Mouse (Mus musculus): ENCODE measurements around the gene Rnf111.
"Not testable (repeated sequence)": the region's sequence is repeated elsewhere in the genome, so short reads cannot be mapped to it uniquely, and the experiment has no call there.

The Rnf111 gene

DNA sequence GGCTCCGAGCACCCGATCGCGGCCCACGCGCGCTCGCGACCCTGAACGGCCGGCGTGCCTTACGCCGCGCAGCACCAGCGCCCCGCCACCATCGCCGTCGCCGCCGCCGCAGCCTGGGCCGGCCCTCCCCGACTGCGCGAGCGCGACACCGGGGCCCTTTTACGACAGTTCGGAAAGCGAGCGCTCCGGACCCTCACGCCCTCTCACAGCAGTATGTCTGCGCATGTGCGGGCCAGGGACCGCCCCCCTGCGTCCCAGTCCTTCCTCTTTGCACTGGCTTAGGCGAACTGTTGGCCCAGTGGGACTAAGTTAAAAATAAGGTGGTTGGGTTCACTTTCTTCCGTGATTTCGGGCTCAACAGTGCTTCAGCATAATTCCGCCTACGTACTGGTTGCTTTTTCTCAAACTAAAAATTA is at the start of gene Rnf111:
Gene Rnf111 (minus strand): TSS at position 100 of the 416 bp plus-strand sequence.
- peak; percentile 95 to 97 for DNase-seq (ENCODE audit: low spot score in 2 of 2)

DNA sequence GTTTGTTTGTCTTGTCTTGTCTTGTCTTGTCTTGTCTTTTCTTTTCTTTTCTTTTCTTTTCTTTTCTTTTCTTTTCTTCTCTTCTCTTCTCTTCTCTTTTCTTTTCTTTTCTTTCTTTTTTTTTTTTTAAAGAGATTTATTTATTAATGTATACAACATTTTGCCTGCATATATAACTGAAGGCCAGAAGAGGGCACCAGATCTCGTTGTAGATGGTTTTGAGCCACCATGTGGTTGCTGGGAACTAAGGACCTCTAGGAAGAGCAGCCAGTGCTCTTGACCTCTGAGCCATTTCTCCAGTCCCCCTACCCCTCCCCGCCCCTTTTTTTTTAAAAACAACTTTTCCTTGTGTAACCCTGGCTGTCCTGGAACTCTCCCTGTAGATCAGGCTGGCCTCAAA is 48.7 kb upstream of the Rnf111 start:
- not testable (repeated sequence) for DNase-seq (ENCODE audit: low spot score in 2 of 2)

DNA sequence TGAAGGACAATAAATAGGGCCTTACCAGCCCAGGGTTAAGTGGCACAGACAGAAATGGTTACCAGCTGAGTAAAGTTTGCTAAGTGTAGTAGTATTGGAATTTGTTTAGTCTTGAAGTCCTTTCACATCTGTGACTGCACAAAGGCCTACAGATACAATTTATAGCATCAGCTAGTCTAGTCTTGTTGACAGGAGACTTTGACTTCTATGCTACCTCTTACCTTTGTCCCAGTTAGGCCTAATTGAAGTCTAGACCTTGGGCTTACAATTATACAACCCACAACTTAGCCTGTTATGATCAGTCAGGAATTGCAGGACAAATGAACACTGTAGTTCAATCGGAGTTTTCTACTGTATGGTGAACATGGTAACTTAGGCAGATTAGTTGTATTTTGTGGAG is 48.0 kb upstream of the Rnf111 start:
- no peak for DNase-seq (ENCODE audit: low spot score in 2 of 2)

DNA sequence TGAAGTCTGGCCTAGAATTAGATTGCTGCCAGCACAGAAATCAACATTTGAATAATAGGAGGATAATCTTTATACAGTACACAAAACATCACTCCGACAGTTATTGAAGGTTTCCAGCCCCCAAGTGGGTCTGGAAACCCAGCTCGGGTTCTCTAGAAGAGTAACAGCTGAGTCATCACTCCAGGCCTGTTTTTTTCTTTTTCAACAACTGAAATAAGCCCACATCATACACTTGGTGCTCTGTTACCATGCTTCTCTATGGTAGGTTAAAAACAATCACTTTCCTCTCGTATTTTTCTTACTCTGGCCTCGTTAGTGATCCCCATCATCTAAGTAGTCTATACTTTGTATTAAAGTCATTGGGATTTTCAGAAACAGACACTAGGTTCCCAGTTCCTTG is 44.8 kb upstream of the Rnf111 start:
- no peak for DNase-seq (ENCODE audit: low spot score in 2 of 2)

DNA sequence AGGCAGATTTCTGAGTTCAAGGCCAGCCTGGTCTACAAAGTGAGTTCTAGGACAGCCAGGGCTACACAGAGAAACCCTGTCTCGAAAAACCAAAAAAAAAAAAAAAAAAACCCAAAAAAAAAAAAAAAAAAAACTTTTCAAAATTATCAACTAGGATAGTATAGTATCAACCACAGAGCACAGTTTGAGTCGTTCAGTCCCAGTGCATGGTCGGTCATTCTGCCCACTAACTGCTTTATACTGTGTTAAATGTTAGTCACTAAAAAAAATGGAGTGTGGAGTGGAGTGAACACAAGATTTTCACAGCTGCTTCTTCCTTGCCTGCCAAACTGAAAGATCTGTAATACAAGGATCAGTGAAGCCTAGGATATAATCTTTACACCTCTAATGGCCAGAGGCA is 43.1 kb upstream of the Rnf111 start:
- DNase-seq (ENCODE audit: low spot score in 2 of 2): not testable (repeated sequence)

DNA sequence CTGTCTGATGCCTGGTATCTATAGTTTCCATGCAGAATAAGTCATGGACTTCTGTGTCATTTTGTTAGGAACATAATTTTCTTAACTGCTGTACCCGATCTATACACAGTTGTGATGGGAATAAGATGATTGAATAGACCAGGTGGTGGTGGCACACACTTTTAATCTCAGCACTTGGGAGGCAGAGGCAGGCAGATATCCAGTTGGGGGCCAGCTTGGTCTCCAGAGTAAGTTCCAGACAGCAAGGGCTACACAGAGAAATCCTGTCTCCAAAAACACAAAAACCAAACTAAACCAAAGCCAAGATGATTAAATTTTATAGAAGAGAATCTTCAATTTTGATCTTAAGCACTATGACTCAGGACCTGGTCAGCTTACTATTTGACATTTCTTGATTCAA is 41.3 kb upstream of the Rnf111 start:
- DNase-seq (ENCODE audit: low spot score in 2 of 2): no peak

DNA sequence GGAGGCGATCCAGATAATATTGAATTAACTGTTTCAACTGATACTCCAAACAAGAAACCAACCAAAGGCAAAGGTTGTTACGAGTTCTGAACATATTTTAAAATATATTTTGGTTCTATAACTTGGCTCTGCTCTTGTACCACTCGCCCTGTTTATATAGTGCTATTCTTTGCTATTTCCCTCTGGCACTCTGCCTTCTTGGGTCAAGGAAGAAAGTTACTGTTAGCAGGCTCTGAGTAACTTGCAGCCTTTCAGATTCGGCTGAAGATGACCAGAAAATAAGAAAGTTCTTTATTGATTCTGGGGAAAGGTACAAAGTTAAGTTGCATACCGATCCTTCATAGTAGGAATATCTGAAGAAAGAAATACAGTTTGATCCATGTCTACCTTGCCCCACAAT is 40.5 kb upstream of the Rnf111 start:
- DNase-seq (ENCODE audit: low spot score in 2 of 2): no peak

DNA sequence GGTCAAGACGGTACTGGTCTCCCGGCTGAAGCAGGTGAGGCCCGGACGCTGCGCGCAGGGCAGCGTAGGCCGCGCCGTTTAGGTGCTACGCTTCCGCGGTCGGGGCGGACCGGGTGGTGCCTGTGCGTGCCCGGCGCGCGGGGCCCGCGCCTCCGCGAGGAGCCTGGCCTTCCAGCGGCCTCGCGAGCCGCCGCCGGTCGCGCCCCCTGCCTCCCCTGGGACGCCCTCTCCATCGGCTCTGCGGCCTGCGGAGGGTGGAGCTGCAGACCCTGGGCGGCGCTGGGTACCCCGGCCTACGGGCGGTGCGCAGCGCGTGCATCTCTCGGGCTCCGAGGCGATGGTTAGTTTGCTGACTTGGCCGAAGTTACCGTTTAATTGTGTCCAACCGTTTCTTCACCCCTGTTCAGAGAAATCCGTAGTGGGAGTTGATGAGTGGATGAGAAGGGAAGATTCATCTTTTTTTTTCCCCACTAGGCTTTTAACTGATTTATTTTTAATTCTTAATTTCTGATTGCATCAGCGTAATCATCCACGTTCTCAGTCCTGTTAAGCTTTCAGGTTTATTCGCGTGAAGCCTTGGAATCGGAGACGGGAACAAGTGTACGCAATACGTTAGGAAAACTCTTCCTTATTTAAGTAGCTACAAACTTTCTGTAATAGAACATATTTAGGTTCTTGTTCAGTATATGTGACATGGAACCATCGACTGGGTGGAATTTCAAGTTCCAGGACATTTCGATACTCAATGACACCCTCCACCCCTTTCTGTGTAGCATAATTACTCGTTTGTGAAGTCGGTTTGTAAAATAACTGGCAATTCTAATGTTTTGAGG is 39.7 kb upstream of the Rnf111 start:
- peak; percentile 58 to 61 for DNase-seq (ENCODE audit: low spot score in 2 of 2)

DNA sequence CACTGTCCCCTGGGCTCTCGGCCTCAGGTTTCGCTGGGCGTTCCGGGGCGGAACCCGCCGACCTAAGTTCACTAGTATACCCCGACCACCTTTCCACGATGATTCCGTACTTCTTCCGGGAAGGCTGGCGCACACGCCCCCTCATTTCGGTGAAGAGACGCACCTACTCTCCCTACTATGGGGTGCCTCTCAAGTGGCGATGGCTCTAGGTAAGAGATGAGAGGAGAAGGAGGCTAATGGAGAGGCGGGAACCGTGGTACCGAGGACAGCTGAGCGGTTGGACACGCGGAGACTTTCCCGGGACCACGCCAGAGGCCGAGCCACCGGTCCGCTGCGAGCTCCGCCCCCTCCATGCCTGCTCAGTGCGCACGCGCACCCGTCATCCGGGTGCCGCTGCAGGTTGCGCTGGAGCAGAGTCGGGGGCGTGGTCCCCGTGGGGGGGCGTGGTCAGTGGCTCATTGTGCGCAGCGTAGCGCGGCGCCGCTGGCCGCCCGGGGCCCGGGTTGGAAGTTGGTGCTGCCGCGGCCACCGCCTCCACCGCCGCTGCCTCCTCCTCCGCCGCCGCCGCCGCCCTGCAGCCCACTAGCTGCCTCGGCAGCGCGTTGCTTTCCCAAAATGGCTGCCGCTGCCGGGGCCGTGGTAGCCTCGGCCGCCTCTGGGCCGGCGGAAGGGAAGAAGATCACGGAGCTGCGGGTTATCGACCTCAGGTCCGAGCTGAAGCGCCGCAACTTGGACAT is 38.9 kb upstream of the Rnf111 start, which contains the start of gene Sltm:
Gene Sltm (plus strand): TSS at position 450 of the 737 bp plus-strand sequence.
- DNase-seq (ENCODE audit: low spot score in 2 of 2): peak; percentile 99 to 100

DNA sequence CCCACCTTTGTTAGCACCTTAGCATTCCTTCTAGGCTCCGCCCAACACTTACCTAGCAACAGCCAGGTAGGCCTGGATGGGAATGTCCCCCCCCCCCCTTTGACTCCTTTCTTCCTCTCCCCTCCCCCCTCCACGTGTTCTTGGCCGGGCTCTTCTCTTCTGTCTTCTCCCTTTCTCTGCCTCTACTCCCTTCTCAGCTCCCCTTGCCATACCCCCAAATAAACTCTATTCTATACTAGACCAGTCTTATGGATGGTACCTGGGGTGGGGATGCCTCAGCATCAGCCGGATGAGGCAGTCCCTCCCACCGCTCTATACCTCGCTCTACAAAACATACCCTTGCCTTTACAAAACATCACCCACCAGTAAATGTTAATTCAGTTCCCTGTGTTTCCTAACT is 38.1 kb upstream of the Rnf111 start:
- no peak for DNase-seq (ENCODE audit: low spot score in 2 of 2)

DNA sequence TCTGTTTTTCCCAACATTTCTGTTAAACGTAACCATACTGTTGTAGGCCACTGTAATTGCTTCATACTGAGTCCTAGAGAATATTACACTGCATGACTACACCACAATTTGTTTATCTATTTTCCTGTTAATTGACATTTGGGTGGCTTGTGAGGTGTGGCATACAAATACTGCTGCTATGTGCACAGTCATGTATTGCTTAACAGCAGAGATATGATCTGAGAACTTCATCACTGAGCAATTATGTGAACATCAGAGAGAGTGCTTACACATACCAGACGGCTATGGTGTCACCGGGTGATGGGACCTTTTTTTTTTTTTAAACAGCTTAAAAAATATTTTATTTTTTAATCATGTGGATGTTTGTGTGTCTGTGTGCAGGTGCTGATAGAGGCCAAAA is 29.8 kb upstream of the Rnf111 start:
- DNase-seq (ENCODE audit: low spot score in 2 of 2): no peak

DNA sequence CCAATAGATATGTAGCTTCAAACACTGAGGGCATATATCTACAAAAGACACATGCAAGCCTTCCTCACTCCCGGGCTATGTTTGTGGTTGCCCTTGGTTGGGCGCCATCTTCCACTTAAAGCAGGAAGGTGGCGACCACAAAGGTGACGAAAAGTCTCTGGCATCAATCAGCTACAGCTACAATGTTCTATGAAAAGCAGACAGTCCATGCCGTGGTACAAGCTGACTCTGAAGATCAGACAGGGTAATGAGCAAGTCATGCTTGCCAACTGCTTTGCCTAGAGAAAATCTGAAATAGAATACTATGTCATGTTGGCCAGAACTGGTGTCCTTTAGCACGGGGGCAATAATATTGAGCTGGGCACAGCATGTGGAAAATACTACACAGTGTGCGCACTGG is 20.8 kb upstream of the Rnf111 start:
- no peak for DNase-seq (ENCODE audit: low spot score in 2 of 2)

DNA sequence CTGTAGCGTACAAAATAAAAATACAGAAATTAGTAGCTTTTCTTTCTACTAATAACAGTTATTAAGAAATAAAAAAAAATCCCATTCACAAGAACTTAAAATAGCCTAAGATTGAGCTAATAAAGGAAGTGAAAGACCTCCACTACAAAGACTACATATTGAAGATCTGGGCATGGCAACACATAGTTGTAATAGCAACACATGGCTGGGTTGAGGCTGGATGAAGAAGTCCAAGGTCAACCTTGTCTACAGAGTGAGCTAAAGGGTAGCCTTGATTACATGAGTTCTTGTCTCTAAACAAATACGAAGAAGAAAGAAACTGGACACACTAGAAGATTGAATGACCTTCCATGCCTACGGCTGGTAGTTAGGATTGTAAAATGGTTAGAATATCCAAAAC is 20.3 kb upstream of the Rnf111 start:
- no peak for DNase-seq (ENCODE audit: low spot score in 2 of 2)

DNA sequence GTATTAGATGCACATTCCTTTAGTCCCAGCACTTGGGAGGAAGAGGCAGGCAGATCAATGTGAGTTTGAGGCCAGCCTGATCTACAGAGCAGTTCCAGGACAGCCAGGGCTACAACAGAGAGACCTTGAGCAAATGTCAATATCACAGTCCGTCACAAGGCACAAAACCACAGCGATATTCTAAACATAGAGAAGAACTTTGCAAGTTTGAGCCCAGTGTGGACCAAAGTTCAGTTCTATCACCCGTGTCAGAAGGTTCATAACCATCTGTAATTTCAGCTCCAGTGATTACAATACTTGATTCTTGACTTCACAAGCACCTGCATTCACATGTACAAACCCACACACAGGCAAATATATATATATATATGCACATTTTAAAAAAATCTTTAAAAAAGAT is 17.1 kb upstream of the Rnf111 start:
- DNase-seq (ENCODE audit: low spot score in 2 of 2): no peak

DNA sequence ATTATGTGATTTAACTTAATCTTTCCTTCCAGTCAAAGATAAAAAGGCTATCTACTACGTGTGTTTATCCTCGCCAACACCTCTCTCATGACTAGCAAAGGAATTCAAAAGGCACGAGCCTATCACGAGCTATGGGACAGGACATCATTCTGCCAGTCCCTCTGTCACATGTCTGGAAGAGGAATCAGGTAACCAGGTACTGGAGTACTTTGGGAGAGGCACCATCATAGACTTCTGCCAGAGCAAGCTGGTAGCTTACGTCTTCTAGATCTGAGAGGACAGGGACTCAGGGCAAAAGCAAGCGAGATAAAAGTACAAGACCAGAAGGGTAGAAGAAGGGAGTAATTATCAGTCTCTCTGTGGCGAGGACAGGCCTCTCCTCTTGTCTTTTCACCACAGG is 8.2 kb upstream of the Rnf111 start:
- DNase-seq (ENCODE audit: low spot score in 2 of 2): no peak

DNA sequence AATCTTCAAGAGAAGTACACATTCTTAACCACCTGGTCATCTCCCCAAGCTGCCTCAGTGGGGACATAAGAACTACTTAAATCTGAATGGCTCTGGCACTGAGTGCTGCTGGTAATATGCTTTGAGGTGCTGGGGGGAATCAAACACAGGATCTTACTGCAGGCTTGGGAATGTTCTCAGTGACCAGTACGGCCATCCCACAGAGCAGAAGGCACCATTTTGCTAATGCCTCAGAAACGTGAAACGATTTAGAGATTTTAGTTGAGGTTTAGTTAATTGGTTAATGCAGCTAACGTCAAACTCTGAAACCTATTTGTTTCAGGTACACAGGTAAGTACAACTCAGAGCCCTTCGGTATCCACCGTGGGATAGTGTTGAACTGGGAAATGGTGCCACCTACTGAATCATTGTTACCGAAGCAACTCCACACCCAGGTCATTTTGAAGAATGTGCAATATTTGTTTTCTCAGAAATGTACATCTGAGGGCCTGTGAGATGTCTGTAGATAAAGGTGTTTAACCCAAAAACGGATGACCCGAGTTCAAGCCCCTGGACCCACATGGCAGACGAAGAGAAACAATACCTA is 7.6 kb upstream of the Rnf111 start:
- peak in 1 of 2 experiments; percentile 24 for DNase-seq (ENCODE audit: low spot score in 2 of 2)

DNA sequence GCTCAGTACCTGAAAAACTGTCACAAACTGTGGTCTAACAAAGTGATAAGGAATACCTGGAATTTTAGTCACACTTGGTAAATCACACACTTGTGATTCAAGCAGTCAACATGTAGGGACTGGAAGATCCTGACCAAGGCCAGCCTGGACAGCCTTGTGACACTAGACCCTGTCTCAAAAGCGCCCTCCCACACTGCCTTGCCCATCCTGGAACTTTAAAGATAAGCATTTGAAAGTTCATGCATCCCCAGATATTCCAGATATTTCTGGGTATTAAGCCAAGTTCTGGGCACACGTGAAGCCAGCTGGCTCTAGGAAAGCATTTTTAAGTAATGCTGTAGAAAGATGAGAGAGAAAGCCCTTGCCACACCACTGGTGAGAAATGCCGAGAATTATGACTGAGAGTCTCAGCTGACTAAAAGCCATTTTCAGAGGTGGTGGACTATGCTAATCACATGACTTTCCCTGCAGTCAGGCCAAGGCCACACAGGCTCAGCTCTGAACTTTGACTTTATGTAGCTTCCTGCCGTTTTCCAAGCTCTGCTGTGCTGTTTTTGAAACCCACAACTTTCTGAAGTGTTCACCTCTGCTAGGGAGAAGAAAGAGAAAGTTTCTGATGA is 6.5 kb upstream of the Rnf111 start:
- no peak for DNase-seq (ENCODE audit: low spot score in 2 of 2)

DNA sequence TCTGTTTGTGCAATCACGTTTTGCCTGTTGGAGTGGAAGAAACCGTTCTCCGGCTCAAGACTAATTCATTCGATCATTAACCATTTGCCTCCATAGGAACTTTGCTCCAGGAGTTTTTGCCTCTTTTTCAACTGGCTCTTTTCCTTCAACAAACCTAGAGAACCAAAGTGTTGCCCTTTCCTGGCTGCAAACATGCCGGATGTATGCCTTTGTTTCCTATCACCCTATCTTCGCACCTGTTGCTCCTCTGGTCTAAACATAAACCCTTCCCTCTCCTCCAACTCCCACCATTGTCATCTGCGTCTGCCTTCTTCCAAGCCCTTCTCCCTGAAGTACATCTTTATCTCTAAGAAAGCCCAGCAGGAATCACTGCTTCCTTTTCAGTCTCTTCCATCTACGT is 3.3 kb upstream of the Rnf111 start:
- no peak for DNase-seq (ENCODE audit: low spot score in 2 of 2)

DNA sequence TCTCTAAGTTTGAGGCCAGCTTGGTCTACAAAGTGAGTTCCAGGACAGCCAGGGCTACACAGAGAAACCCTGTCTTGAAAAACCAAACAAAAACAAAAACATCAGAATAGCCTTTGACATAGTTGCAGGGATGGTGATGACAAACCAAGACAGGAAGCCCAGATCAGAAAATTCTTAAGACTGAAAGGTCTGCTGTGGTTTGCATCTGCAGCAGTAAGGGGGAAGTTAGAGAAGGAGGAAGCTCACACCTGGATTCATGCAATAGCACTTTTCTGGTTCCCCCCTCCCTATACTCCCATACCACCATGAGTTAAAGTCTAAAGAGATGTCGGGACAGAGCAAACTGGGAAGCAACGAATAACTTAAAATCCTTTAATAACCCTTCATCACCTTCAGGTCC is 2.7 kb upstream of the Rnf111 start:
- DNase-seq (ENCODE audit: low spot score in 2 of 2): peak in 1 of 2 experiments; percentile 39

DNA sequence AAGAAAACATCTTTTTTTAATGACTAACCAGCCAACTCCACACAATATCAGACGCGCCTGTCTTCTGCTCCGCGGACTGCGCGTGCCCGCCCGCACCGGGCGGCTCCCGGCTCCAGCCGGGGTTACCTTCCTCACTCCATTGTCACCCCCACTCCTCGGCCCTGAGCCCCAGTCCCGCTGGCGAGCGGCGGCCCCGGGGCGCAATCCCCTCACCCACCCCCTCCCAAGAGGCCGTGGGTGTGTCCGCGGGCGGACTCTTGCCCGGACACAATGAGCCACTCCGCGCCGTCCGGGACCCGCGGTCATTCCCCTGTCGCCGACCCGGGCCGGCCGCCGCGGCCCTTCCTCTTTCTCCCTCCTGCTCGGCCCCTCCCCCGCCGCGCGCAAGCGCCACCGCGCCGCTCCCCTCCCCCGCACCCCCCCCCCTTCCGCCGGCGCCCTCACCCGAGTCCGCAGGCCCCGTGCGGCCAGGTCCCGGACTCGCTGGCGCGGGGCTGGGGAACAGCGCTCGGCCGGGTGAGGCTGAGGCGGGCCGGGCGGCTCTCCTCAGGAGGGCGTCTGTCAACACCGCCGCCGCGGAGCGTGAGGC is 416 bp downstream of the Rnf111 start:
- peak; percentile 53 to 54 for DNase-seq (ENCODE audit: low spot score in 2 of 2)

DNA sequence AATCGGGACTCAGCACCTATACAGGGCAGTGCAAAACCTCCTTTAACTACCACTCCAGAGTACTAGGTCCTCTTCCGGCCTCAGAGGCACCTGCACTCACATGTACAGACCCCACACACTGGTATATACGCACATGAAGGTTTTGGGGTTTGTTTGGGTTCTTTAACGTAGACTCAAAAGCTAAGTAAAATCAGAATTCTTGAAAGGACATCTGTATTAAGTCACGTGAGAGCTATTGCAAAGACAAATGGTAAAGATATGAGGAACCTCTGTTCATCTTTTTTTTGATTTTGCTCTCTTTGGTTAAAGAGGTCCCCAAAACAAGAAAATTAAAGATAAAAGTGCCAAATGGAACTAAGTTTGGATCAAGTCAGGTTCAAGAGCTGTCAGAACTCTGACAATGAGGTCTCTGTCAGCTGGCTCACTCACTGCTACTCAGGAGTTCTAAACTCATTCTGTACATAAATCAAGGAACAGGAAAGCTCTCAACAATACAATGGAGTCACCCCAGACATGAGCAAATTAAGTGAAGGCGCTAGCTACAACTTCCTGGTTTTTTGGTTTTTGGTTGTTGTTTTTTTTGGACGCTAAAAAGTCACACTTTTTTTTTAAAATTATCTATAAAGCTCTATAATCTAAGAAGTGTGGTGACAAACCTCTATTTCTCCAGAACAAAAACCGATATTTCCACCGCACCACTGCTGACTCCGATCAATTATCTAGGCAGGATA is 1.1 kb downstream of the Rnf111 start:
- no peak for DNase-seq (ENCODE audit: low spot score in 2 of 2)
